Mouse (Mus musculus) kidney, adult 18-20 months (tissue): ENCODE results near the gene Sec16b.

Experiments
- DNase-seq: peaks from one replicate; pipeline ENCODE4 v3.0.0; 2021

Sec16b gene

DNA sequence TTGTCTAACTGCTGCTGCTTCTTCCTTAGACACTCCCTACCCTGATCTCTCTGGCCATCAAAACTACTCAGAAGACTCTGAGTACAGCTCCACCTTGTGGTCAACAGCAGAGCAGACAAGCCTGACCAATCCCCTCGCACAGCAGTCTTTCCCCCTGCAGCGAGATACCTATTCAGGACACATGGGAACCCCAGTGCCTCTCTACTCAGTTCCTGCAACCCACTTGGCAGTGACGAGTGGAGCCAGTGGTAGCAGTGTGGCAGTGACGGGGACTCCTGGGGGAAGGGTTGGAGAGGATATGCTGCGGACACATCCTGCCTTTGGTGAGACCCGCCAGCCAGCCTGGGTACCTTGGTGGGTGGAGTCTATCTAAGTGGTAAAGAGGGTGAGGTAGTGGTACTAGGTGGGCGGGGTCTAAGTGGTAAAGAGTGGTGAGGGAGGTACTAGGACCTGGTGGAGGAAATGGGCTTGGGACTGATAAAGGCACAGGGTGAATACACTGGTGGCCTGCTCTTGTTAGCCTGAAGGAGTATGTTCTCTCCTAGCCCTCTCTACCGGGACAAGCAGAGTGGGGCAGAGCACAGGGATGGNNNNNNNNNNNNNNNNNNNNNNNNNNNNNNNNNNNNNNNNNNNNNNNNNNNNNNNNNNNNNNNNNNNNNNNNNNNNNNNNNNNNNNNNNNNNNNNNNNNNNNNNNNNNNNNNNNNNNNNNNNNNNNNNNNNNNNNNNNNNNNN lies 54.3 kb downstream of the Sec16b start:
- DNase-seq, result peak; percentile 7

- DNase-seq, result no peak
Observed at GRCm38 (mm10) chr1:157567819-157568218, 61.3 kb downstream of the Sec16b start.

DNA sequence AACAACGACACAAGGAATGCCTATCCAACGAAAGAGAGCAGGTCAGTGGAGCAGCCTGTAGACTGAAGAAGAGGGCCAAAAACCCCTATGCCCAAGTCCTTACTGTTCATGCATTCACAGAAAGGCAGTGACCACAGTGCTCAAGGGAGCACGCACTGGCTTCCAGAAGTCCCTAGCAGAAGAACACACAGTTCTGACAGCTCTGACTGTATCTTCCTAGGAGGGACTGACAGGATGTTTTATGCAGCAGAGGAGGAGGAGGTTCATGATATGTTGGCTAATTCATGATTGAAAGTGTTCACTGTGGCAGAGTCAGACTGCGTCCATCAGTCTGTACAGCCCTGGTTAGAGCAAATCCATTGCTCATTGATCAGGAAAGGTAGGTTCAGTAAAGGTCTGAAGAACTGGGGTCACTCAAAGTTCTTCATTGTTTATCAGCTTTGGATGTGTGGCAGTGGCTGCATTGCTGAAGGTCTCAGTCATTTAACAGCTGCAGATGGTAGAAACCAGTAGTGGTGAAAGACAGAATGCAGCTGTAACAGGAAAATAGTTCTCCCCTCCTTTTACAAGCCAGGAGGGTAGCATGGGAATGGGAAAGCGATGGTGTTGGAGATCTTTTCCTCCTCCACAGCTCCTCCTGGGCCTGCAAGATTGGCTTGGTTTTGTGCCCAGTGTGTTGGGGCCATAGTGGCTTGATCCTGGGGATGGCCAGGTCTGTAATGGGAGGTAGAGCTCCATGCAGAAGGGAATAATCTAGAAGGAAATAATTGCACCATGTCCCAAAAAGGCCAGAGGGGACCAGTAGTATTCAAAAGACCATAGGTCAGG lies 62.9 kb downstream of the Sec16b start:
- no peak for DNase-seq

DNA sequence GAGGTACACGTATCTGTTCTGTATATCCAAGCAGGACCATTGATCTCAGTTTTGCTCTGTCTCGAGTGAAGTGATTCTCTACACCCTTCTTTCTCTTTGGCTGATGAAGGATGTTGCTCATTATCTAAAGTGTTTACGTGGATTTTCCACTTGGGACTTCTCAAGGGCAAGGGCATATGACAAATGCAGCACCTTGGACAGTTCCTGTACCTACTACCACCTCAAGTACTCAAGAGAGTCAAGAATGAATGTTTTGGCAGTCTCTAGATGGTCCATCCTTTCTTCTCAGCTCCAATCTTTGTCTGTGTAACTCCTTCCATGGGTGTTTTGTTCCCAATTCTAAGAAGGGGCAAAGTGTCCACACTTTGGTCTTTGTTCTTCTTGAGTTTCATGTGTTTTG lies 68.8 kb downstream of the Sec16b start:
- DNase-seq, result no peak

DNA sequence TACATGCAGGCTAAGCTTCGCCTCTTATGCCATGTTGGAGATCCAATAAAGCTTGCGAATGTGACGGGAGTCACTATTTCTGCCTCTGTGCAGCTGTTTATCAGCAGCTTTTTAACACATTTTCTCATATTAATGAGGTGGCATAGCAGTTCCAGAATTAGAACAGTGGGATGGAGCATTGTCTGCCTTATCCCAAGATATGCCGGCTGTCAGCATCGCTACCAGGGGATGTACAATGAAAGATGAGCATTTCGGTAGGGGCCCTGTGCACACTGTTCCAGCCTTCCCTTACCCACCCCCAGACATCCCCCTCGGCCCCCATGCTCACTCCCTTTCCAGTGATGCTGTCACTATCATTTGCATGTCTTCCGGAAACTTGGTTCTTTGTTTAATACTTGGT lies 71.8 kb downstream of the Sec16b start:
- DNase-seq, result no peak

- DNase-seq, result peak; percentile 22
Observed at GRCm38 (mm10) chr1:157586556-157586955, 80.0 kb downstream of the Sec16b start.

DNA sequence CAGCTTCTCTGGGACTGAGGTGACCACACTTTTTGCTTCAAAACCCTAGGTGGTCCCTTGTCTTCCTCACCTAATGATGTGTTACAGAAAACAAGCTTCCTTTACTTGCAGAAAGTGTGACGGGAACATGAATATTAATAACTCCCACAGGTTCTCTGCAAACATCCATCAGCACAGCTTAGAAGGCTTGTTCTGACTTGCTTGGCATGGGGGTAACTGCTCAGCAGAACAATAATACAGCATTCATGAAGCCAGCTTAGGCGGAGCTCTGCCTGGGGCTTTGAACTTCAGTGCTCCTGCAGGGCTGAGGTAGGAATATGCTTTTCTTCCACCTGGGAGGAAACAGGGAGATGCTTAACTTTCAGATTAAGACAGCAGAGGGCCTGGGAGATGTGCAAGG lies 85.5 kb downstream of the Sec16b start:
- no peak for DNase-seq

GRCm38 (mm10) chr1:157594561-157594960 lies 88.0 kb downstream of the Sec16b start:
- no peak for DNase-seq

- no peak for DNase-seq
Observed at GRCm38 (mm10) chr1:157595165-157595564, 88.6 kb downstream of the Sec16b start.

DNA sequence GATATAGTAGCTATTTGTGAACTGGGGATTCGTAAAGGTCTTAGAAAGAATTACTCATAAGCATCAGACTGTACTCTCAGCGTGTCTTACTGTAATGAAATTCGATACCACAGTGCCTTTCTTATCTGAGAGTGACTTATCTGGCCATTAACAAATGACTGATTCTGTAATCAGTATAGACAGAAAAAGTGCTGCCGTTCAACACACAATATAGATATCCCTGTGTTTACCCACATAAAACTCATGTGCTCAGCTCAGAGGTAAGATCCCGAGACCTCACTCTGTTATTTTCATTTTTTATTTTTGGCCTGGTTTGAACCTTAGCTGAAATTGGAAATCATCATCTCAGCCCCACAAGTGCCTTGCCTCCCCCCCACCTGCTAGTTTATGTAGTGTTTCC lies 98.0 kb downstream of the Sec16b start:
- no peak for DNase-seq
